Mouse (Mus musculus): ENCODE data around the gene Ppp1r26.

Ppp1r26 gene

GRCm38 (mm10) chr2:28446515-28447314 is at the start of gene Ppp1r26:
TSS of gene Ppp1r26 (plus strand) at chr2:28446800.
- peak in 1 of 2 experiments; percentile 46 for DNase-seq (ENCODE audit: low spot score in 2 of 2)

GRCm38 (mm10) chr2:28396928-28397327 is 49.7 kb upstream of the Ppp1r26 start:
- DNase-seq (ENCODE audit: low spot score in 2 of 2), result no peak

DNA sequence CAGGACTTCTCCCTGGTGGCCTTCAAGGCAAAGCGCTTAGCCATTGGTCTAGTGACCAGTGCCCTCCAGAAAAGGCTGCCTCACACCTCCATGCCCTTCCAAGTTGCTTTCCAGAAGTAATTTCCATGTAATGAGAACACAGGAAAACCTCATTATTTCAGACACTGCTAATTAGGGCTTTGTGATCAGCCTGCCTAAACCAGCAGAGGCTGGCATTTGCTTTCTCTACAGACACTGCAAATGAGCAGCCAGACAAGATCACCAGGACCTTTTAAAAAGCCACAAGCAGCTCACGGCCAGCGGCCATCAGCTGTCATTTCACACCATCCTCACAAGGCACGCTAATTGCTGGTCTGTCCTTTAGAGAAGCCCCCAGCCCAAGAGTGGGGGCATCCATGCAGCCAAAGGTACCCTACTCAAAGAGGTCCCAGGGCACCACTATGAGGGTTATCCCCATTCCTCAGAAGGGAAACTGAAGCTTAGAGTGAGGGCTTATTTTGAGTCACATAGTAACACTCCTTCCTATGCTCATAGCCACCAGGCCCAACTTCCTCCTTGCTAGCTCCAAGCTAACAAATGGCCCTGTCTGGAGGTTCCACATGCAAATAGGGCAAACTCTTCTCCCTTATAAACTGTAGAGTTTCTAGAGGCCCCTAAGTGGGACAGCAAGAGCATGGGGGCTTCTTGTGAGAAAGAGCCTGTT is 49.0 kb upstream of the Ppp1r26 start:
- no peak for DNase-seq (ENCODE audit: low spot score in 2 of 2)

GRCm38 (mm10) chr2:28401647-28402046 is 45.0 kb upstream of the Ppp1r26 start:
- DNase-seq (ENCODE audit: low spot score in 2 of 2), result no peak

GRCm38 (mm10) chr2:28402128-28402527 is 44.5 kb upstream of the Ppp1r26 start:
- no peak for DNase-seq (ENCODE audit: low spot score in 2 of 2)

DNA sequence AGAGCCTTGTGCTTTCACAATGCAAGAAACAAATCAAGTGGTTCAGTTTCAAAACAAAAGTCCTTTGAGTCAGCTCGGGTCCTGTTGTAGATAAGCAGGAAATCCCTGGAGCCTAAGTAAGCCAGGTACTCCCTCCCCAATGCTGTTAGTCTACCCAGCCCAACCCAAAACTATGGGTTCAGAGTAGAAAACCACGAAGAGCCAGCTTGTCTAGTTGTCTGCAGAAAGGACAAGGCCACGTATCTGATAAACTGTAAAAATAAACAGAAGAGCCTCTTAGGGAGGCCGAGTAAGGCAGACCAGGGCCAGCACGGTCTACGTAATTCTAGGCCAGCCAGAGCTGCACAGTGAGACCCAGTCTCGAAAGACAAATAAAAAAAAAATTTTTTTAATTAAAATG is 38.8 kb upstream of the Ppp1r26 start:
- no peak for DNase-seq (ENCODE audit: low spot score in 2 of 2)

- no peak for DNase-seq (ENCODE audit: low spot score in 2 of 2)
Observed at GRCm38 (mm10) chr2:28409144-28409543, 37.5 kb upstream of the Ppp1r26 start.

DNA sequence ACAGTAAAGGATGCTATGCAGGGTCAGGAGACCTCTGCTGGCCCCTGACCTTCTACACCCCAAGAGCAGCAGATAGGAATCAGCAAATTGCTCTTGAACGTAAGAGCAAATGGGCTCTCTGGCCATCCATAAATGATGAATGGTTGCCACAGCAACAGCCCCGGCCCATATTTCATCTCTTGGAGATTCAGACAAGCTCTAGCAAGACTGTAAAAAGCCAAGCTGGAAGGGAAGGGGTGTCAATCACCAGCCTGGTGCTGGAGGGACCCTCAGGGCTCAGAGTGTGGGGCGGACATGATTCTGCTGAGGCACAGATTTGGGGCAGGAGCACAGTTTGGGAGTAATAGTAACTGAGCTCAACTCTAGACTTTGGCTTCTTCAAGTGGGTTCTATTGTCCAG is 37.0 kb upstream of the Ppp1r26 start:
- DNase-seq (ENCODE audit: low spot score in 2 of 2), result no peak

DNA sequence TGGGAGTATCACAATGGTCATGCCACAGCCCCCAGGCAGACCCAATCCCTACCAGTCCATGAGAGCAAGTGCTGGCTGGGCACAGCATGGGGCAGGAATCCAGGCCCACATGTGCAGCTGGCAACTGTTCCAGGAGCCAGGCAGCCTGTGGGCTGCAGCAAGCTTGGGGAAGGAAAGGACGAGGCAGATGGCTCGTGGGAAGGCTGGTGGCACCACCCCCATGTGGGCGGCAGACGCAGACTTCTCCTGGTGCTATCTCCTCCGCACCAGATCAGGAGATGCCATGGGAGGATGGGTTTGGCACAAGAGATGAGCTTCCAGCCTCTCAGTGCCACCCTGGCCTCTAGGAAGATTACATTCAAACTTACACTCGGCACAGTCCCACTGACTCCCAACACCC is 33.7 kb upstream of the Ppp1r26 start:
- peak in 1 of 2 experiments; percentile 59 for DNase-seq (ENCODE audit: low spot score in 2 of 2)

GRCm38 (mm10) chr2:28414116-28414756 is 32.4 kb upstream of the Ppp1r26 start:
- DNase-seq (ENCODE audit: low spot score in 2 of 2), result no peak

DNA sequence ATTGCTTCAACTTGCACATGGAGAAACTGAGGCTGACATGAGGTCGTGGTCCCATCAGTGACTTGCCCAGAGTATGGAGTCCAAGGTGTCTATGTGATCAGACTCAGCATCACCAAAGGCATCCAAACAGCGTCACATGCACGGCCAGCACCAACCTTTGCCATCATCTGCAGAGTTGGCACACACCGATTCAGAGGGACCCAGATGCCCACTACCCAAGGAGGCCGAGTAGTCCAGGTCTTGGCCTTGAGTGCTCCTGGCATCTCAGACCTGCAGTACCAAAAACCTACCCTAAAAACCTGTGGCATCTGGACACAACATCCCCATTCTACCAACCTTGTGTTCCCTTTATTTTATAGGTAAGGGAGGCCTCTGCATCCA is 31.9 kb upstream of the Ppp1r26 start:
- no peak for DNase-seq (ENCODE audit: low spot score in 2 of 2)

- DNase-seq (ENCODE audit: low spot score in 2 of 2), result peak in 1 of 2 experiments; percentile 74
Observed at GRCm38 (mm10) chr2:28415387-28416024, 31.1 kb upstream of the Ppp1r26 start.

GRCm38 (mm10) chr2:28416511-28416910 is 30.1 kb upstream of the Ppp1r26 start:
- no peak for DNase-seq (ENCODE audit: low spot score in 2 of 2)

DNA sequence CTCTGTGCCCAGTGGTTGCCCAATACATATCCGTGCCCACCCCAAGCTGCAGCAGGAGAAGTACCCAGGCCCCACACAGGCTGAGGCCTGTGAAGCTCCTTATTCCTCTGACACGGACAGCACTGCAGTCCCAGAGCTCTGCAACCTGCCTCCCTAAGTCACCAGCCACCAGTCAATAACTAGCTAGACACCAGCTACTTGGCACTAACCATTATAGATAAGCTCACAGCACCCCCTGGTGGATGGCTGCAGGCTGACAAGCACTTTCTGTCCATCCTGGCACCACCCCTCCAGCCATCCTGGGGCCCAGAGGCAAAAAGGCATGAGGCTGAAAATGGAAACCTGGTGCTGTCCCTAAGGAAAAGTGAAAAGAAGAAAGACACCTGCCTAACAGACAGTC is 28.6 kb upstream of the Ppp1r26 start:
- DNase-seq (ENCODE audit: low spot score in 2 of 2), result peak; percentile 92 to 93

- DNase-seq (ENCODE audit: low spot score in 2 of 2), result peak; percentile 88 to 94
Observed at GRCm38 (mm10) chr2:28419898-28420297, 26.7 kb upstream of the Ppp1r26 start.

DNA sequence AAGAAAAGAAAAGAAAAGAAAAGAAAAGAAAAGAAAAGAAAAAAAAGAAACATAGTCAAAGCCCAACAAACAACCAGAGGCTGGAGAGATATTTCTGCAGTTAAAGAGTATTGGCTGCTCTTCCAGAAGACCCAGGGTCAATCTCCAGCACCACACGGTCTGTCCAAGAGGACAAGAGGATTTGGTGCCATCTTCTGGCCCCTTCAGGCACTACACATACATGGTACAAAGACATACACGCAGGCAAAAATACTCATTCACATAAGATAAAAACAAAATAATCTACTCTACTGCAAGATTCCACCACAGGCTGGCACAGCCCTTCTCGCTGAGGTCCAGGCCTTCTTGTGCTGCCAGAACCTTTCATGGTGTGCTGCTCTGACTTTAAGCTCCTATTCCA is 23.4 kb upstream of the Ppp1r26 start:
- DNase-seq (ENCODE audit: low spot score in 2 of 2), result peak in 1 of 2 experiments; percentile 40

DNA sequence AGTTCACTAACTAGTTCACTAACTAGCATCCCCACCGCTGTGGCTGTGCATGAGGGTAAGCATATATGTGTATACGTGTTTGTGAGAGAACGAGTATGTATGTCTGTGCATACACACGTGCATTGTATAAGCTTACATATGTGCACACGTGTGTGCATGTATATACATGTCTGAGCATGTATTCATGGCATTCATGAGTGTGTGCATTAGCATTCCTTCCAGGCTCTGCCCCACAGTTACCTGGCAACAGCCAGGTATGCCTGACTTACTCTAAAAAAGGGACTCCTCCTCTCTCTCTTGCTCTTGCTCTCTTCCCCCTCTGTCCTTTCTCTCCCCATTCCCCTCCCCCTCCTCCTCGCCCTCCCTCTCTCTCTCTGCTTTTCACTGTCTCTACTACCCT is 19.4 kb upstream of the Ppp1r26 start:
- no peak for DNase-seq (ENCODE audit: low spot score in 2 of 2)

DNA sequence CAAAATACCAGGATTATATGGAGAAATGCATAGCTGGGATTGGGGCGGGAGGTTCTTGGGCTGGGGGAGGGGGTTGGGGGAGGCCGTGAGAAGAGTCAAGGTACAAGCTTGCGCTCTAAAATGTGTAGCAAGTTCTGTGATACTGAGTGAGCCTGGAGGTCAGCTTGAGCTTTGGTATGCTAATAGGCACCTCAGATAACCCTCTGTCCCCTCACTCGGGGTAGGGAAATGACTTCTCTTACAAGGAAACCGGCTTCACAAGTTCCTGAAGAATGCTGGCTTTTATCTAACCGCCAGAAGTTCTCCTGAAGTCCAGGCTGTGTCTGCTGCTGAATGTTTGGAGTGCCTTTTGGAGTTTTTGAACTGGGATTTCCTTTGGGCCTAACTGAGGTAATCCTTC is 15.8 kb upstream of the Ppp1r26 start:
- no peak for DNase-seq (ENCODE audit: low spot score in 2 of 2)

- no peak for DNase-seq (ENCODE audit: low spot score in 2 of 2)
Observed at GRCm38 (mm10) chr2:28432811-28433210, 13.8 kb upstream of the Ppp1r26 start.

DNA sequence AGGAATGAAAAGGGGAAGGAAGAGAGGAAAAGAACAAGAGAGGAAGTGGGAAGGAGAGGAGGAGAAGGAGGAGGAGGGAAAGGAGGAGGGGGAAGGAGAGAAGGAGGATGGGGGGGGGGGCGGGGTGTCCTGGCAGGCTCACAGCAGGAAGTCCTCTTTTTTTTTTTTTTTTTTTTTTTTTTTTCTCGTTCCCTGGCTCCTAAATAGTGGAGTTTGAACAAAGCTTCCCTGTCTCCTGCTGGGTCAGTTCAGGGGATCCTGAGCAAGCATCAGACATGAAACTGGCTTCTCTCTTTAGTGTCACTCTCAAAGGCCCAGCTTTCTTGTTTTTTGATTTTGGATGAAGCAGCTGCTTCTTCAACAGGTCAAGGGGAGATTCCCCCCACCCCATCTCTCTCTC is 13.1 kb upstream of the Ppp1r26 start:
- DNase-seq (ENCODE audit: low spot score in 2 of 2), result no peak

- no peak for DNase-seq (ENCODE audit: low spot score in 2 of 2)
Observed at GRCm38 (mm10) chr2:28435401-28435800, 11.2 kb upstream of the Ppp1r26 start.

DNA sequence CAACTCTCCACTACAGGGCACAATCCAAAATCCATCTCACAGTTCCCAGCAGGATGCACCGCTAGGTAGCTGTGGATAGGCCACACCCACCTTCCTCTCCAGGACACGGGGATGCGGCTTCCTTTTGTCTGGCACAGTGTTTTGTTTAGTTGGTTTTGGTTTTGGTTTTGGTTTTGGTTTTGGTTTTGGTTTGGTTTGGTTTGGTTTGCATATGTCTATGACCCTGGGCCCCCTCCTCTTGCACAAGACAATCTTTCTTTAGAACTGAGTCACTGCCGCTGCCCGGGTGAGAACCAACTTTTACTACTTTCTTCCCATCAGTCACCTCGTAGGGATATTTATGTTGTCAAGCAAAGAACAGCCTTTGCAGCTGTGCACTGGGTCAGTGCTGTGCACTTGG is 5.8 kb upstream of the Ppp1r26 start:
- no peak for DNase-seq (ENCODE audit: low spot score in 2 of 2)

Data from cerebellum, postnatal 4 days (tissue).